Mouse (Mus musculus) heart, embryonic 13.5 days (tissue): ENCODE data around the gene BC052040. TPM values are rescaled to one million over a fixed set of nuclear protein-coding genes. Genes with fewer than 3 reads are reported as not detected.

Source experiments
- ATAC-seq: fragments of 200-750 bp; cut with Nextera tagmentation; 2 replicates; pipeline ENCODE4 v1.8.0; 2017; ENCODE audit warnings: moderate TSS enrichment; ENCODE audit not compliant: insufficient number of reproducible peaks, low FRiP score, low TSS enrichment; ENCODE audit errors: extremely low read depth
- H3K27ac ChIP-seq: fragments of 300-500 bp; sonication (generic); replicated peaks from 2 replicates; pipeline ENCODE4 v1.5.1; 2015; ENCODE audit warnings: moderate library complexity, mild to moderate bottlenecking, inconsistent platforms
- H3K27me3 ChIP-seq: fragments of 300-500 bp; sonication (generic); replicated peaks from 2 replicates; pipeline ENCODE4 v1.6.1; 2015; ENCODE audit warnings: mild to moderate bottlenecking, inconsistent platforms
- H3K36me3 ChIP-seq: fragments of 300-500 bp; sonication (generic); 2 replicates; pipeline ENCODE4 v1.6.1; 2015; ENCODE audit warnings: mild to moderate bottlenecking, inconsistent platforms
- H3K4me1 ChIP-seq: fragments of 300-500 bp; sonication (generic); 2 replicates; pipeline ENCODE4 v1.6.1; 2015; ENCODE audit warnings: inconsistent platforms
- H3K4me2 ChIP-seq: fragments of 300-500 bp; sonication (generic); 2 replicates; pipeline ENCODE4 v1.6.1; 2015; ENCODE audit warnings: inconsistent platforms, mild to moderate bottlenecking, moderate library complexity
- H3K4me3 ChIP-seq: fragments of 300-500 bp; sonication (generic); 2 replicates; pipeline ENCODE4 v1.5.1; 2015; ENCODE audit warnings: moderate library complexity, mild to moderate bottlenecking, inconsistent platforms
- H3K9ac ChIP-seq: fragments of 300-500 bp; sonication (generic); 2 replicates; pipeline ENCODE4 v1.6.1; 2015; ENCODE audit warnings: inconsistent platforms, mild to moderate bottlenecking, moderate library complexity
- H3K9me3 ChIP-seq: fragments of 300-500 bp; sonication (generic); 2 replicates; pipeline ENCODE4 v1.6.1; 2016; ENCODE audit warnings: inconsistent platforms
- WGBS: fragments of 180-500 bp; shearing (Covaris S2); methylation state at CpG from one replicate; pipeline ENCODE4 v1.1.7; 2015; ENCODE audit warnings: mixed read lengths; 5-methylcytosine and 5-hydroxymethylcytosine counted together
- polyA plus RNA-seq: library from polyadenylated mRNA; unstranded; fragments of >200 nt; fragmentation: Nextera tagmentation; extraction: Ambion mirVana; gene quantifications from 2 replicates; pipeline ENCODE4 v1.2.1, GENCODE M21; 2015

BC052040 gene
- polyA plus RNA-seq, 1 experiment from 2014 or later = 14.5 TPM

DNA sequence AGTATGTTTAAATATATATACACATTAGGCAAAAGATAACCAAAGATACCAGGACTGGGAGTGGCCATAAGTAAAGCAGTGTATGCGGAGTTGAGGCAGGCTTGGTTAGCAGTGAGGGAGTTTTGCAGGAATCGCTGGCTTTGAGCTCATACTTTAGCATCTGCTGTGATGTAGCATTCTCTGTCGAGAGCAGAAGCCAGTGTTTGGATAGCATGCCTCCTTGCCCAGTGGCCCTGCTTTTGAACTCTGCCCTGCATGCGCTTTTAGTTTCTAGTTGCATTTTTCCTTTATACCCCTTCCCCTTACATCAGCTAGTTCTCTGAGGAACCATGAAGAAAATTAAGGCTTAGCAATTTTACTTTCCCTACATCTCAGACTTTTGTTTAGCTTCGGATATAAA lies 136.0 kb downstream of the BC052040 start:
- 68% methylated on average over 5 of the region's 5 CpGs for WGBS

DNA sequence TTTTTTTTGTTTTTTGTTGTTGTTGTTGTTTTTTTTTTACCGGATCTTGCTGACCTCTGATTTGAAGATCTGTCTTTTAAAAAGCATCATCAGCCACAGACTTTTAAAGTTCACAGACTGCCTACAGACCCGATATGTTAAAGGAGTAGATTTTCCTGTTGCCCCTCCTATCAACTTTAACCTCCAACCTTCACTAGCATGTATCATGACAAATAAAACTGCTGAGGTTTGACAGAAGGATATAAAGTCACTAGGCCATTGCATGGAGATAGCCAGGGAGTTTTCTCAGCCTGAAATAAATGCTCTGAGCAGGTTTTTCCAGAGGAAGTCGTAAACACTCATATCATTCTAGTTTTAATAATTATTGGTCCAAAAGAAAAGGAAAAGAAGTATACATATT lies 136.5 kb downstream of the BC052040 start:
- WGBS = 75% methylated on average over 3 of the region's 3 CpGs
- H3K9me3 ChIP-seq = peaks cover 14% of the 10 kb centered on the region
- no peak for ATAC-seq

More for the DNA sequence above, 136.0 kb downstream of the BC052040 start:
- ATAC-seq = no peak
- Histone ChIP-seq H3K9me3 (peaks cover 14% of the 10 kb centered on the region), H3K9ac (no peak overlapping the region), H3K27ac (no peak overlapping the region), H3K27me3 (no peaks in the 10 kb centered on the region), H3K4me3 (no peak overlapping the region), H3K4me1 (0 out of 2 replicates have a peak, but pooled peaks cover under 1% of the 10 kb centered on the region), H3K4me2 (no peak overlapping the region), H3K36me3 (peaks cover 32% of the 10 kb centered on the region)

DNA sequence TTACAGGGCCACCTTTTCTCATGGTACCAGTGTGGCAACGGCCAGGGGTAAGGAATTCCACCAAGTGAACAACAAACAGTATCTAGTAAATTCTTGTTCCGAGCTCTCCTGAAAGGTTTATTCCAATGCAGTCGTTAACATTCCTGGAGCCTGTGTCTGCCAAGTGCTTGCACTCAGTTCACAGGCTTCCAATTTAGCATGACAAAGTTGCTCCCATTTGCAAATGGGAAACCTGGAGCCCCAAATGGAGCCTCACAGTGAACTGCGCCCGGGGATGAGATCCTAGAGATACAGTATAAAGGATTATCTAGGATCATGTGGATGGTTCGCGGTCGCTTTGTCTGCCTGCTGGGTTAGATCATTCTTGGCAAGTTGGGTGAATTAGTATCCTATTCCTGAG lies 141.9 kb downstream of the BC052040 start:
- Histone ChIP-seq H3K9me3 (peaks cover 14% of the 10 kb centered on the region), H3K27ac (no peak overlapping the region; the same call in 1 of the 2 replicates), H3K27me3 (no peaks in the 10 kb centered on the region), H3K4me2 (no peak overlapping the region), H3K4me3 (no peak overlapping the region), H3K9ac (no peak overlapping the region), H3K4me1 (peaks cover 19% of the 10 kb centered on the region), H3K36me3 (peaks cover 32% of the 10 kb centered on the region)
- 29% methylated on average over 8 of the region's 8 CpGs for WGBS
- no peak for ATAC-seq

More for the DNA sequence above, 136.5 kb downstream of the BC052040 start:
- H3K36me3 ChIP-seq = peaks cover 27% of the 10 kb centered on the region
- H3K4me1 ChIP-seq = peaks cover 3% of the 10 kb centered on the region; the same call in 1 of the 2 replicates
- no peak overlapping the region for H3K27ac ChIP-seq
- H3K27me3 ChIP-seq = no peaks in the 10 kb centered on the region
- H3K9ac ChIP-seq = no peak overlapping the region
- no peak overlapping the region for H3K4me3 ChIP-seq
- no peak overlapping the region for H3K4me2 ChIP-seq

DNA sequence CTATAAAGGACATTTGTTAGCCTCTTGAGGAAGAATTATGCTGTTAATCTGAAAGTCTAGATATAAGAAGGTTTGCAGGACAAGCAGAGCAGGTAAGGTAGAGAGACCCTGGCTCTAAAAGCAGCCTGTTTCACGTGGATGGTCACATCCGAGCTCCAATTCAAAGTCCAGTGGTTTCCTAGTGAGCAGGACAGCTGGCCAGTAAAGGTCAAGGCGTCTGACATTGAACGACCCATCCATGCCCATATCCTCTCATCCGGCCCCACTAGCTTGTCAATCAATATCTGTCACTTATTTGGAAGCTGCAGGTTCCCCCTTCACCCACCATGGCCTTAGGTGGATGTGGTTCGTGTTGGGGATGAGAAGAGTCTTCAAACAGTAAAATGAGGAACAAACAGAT lies 142.7 kb downstream of the BC052040 start:
- Histone ChIP-seq H3K9ac (no peak overlapping the region), H3K36me3 (peaks cover 29% of the 10 kb centered on the region), H3K4me2 (no peak overlapping the region), H3K9me3 (peaks cover 14% of the 10 kb centered on the region), H3K4me3 (no peak overlapping the region), H3K27me3 (no peaks in the 10 kb centered on the region), H3K27ac (no peak overlapping the region), H3K4me1 (peaks cover 24% of the 10 kb centered on the region)
- no peak for ATAC-seq
- WGBS = 73% methylated on average over 6 of the region's 6 CpGs

DNA sequence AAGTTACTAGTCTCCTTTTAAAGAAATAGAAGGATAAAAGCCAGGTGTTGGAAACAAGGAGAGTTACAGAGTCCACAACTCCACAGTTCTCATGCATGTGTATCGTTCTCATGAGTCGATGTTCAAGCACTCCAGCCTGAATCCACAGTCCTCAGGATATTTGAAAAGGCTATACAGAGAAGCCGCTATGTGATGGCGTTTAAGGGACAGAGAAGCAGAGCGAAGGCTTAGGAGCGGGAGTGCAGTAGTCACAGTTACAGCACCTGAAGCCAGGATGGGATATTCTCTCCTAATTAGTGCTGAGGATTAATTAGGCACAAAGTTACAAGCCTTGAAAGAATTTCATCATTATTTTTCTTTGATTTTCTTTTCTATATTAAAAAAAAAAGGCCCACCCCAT lies 143.2 kb downstream of the BC052040 start:
- Histone ChIP-seq H3K9me3 (peaks cover 14% of the 10 kb centered on the region), H3K4me2 (no peak overlapping the region), H3K9ac (no peak overlapping the region), H3K27me3 (no peaks in the 10 kb centered on the region), H3K4me1 (peaks cover 24% of the 10 kb centered on the region), H3K4me3 (no peak overlapping the region), H3K27ac (no peak overlapping the region), H3K36me3 (peaks cover 24% of the 10 kb centered on the region)
- ATAC-seq = no peak
- 87% methylated on average over 6 of the region's 6 CpGs for WGBS

DNA sequence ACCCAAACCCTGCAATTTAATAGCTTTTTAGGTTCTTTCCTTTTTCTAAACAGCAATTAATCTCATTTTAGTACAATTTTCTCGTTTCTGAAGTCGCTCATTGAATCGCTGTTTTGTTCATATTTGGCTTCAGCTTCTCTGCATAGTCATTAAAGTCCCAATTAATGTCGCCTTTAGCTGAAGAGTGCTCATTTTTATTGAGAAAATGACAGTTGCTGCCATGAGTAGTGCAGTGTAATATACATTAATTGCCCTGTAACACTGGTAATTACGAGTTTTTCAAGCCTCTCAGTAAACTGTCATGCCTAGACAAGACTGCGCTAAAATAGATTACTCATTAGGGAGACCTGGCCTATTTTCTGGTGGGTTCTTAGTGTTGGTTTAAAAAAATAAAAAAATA lies 144.0 kb downstream of the BC052040 start:
- H3K9ac ChIP-seq = no peak overlapping the region
- no peak overlapping the region for H3K4me3 ChIP-seq
- H3K4me1 ChIP-seq = peaks cover 31% of the 10 kb centered on the region
- WGBS = 85% methylated on average over 6 of the region's 6 CpGs
- no peak for ATAC-seq
- no peak overlapping the region for H3K27ac ChIP-seq
- peaks cover 9% of the 10 kb centered on the region for H3K9me3 ChIP-seq
- no peak overlapping the region for H3K4me2 ChIP-seq
- no peaks in the 10 kb centered on the region for H3K27me3 ChIP-seq
- peaks cover 18% of the 10 kb centered on the region for H3K36me3 ChIP-seq

DNA sequence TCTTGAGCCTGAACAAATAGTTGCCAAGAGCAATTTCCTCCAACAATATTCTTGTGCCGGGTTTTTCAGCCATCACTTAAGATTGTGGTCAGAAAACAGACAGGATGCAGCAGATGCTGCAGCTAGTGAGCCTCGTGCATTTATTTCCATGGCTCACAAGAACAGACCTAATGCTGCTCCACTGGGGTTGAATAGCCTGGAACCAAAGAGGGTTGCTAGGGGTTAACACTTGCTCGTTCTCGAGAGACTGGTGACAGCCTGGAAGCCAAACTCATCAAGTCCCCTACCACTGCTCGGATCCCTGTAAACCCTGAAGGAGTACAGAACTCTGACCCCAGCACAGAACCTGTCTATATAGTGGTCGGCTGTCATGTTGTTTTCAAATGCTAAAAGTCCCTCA lies 144.4 kb downstream of the BC052040 start:
- Histone ChIP-seq H3K36me3 (peaks cover 14% of the 10 kb centered on the region), H3K9me3 (peaks cover 5% of the 10 kb centered on the region)

DNA sequence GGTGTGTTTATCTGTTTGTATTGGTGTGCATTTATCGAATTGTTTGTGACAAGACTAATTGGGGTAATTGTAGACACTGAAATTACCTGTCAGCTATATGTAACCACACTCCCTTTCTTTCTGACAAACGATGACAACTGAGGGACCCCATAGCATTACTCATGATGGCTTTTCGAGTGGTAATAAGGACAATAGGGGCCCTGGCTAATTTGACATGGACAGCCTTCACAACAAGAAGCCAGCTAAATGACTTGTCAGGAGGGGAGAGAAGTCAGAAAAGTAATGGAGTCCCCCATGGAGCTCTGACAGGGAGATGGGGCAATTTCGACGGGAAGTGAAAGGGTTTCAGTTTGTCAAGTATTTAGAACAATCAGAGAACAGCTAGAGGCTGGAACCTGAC lies 145.3 kb downstream of the BC052040 start:
- no peaks in the 10 kb centered on the region for H3K27me3 ChIP-seq
- H3K4me2 ChIP-seq = no peak overlapping the region
- H3K4me1 ChIP-seq = peaks cover 44% of the 10 kb centered on the region
- H3K9me3 ChIP-seq = no peaks in the 10 kb centered on the region
- no peak overlapping the region for H3K27ac ChIP-seq
- no peak for ATAC-seq
- no peak overlapping the region for H3K4me3 ChIP-seq
- H3K9ac ChIP-seq = no peak overlapping the region
- H3K36me3 ChIP-seq = peaks cover 10% of the 10 kb centered on the region
- 81% methylated on average over 5 of the region's 5 CpGs for WGBS

More for the DNA sequence above, 144.4 kb downstream of the BC052040 start:
- no peak for ATAC-seq
- H3K4me3 ChIP-seq = no peak overlapping the region
- 42% methylated on average over 6 of the region's 6 CpGs for WGBS
- no peaks in the 10 kb centered on the region for H3K27me3 ChIP-seq
- no peak overlapping the region for H3K27ac ChIP-seq
- H3K4me2 ChIP-seq = no peak overlapping the region
- no peak overlapping the region for H3K9ac ChIP-seq
- peaks cover 35% of the 10 kb centered on the region for H3K4me1 ChIP-seq

DNA sequence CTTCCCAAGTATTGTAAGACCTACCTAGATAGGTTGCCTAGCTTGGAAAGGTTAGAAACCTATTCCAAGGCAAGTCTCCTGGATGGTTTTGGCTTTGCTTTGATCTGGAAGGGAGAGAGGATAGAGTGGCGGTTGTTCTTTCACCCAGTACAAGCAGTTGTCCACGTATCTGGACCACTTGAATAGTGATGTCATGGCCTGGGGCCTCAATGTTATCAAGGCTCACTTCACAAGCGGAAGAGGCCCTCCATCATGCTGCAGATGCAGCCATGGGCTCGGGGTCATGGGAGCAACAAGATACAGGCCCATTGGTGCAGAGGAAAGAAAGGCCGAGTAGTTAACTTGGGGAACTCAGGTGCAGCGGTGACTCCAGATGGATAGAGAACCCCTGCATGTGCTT lies 147.1 kb downstream of the BC052040 start:
- Histone ChIP-seq H3K4me1 (peaks cover 34% of the 10 kb centered on the region), H3K36me3 (peaks cover 10% of the 10 kb centered on the region), H3K9ac (no peak overlapping the region), H3K27me3 (no peaks in the 10 kb centered on the region), H3K9me3 (no peaks in the 10 kb centered on the region), H3K4me2 (no peak overlapping the region), H3K27ac (0 out of 2 replicates have a peak overlapping the region, but pooled peaks have one; percentile 6), H3K4me3 (no peak overlapping the region)
- no peak; the same call in 1 of the 2 replicates for ATAC-seq
- 34% methylated on average over 6 of the region's 6 CpGs for WGBS

DNA sequence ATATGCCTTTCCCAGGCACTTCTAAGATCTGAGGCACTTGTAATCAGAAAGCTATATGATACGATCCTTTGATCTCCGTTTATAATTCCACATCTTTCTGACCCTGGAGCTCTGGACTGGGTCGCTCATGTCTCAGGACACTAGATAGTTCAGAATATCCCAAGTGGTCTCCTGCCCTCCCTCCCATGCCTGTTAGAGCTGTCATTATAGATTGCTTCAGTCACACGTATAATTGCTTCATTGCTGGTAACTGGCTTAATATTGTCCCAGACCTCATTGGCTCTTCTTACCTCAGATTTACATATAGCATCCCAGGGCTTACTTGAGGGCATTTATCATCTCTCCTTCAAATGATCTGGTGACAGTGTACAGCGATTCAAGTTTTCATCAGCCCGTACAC lies 149.0 kb downstream of the BC052040 start:
- WGBS = 53% methylated on average over 6 of the region's 6 CpGs
- Histone ChIP-seq H3K9me3 (no peaks in the 10 kb centered on the region), H3K4me3 (no peak overlapping the region), H3K27ac (peak overlapping the region; percentile 68), H3K4me1 (peaks cover 28% of the 10 kb centered on the region), H3K4me2 (peak overlapping the region; percentile 14), H3K36me3 (peaks cover 18% of the 10 kb centered on the region), H3K27me3 (no peaks in the 10 kb centered on the region), H3K9ac (peak overlapping the region; percentile 20)
- ATAC-seq = no peak

DNA sequence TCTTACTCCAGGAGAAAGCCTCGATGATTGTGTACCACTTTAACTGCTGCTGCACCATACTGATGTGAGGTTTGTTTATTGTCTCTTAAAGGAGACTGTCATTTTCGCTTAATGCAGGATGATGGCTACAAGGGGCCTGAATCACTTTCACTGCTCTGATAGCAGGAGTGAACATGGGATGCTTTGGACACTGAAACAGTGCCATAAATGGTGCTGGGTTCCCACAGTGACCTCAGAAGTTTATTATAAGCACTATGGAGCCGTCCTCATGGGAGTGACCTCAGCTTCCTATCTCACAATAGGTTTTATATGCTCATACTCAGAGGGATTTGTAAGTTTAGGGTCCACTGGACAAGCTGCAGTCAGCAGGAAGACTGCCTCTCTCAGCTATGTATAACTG lies 149.7 kb downstream of the BC052040 start:
- H3K9me3 ChIP-seq = no peaks in the 10 kb centered on the region
- peaks cover 26% of the 10 kb centered on the region for H3K4me1 ChIP-seq
- peaks cover 18% of the 10 kb centered on the region for H3K36me3 ChIP-seq
- ATAC-seq = no peak
- H3K4me2 ChIP-seq = peak overlapping the region; percentile 14
- H3K27ac ChIP-seq = peak overlapping the region; percentile 68
- WGBS = 35% methylated on average over 3 of the region's 3 CpGs
- no peak overlapping the region for H3K4me3 ChIP-seq
- H3K9ac ChIP-seq = peak overlapping the region; percentile 20
- H3K27me3 ChIP-seq = no peaks in the 10 kb centered on the region

DNA sequence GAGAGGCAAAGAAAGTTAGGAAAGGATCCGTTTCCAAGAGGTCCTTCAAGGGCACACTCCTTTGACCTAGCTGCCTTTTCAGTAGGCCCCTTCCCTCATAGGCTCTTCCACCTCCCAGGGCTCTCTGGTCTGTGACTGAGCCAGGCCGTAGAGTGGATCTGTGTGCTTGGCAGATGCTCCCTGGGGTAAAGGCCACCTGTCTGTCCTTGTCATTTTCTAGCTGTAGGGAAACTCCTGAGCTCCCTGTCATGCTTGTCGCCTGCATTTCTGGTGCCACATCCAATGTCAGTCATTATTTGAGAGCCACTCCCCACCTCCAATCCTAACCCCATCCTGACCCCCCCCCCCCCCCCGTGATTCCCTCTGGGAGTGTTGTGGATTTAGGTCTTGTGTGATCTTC lies 151.1 kb downstream of the BC052040 start:
- H3K9me3 ChIP-seq = no peaks in the 10 kb centered on the region
- H3K27me3 ChIP-seq = no peaks in the 10 kb centered on the region
- H3K9ac ChIP-seq = no peak overlapping the region
- peaks cover 15% of the 10 kb centered on the region for H3K36me3 ChIP-seq
- 79% methylated on average over 4 of the region's 4 CpGs for WGBS
- no peak overlapping the region for H3K27ac ChIP-seq
- no peak overlapping the region for H3K4me2 ChIP-seq
- ATAC-seq = no peak
- no peak overlapping the region for H3K4me3 ChIP-seq
- peaks cover 25% of the 10 kb centered on the region for H3K4me1 ChIP-seq
